Mouse (Mus musculus) 3T3-L1 (cell line): Measurements from ENCODE around the gene Kmt2d.
"Not testable (repeated sequence)": the region's sequence is repeated elsewhere in the genome, so short reads cannot be mapped to it uniquely, and the experiment has no call there.

ENCODE experiments used
- DNase-seq: peaks from one replicate; pipeline ENCODE4 v3.0.0-alpha.2; 2015; ENCODE audit warnings: low read depth, low spot score

Kmt2d gene

DNA sequence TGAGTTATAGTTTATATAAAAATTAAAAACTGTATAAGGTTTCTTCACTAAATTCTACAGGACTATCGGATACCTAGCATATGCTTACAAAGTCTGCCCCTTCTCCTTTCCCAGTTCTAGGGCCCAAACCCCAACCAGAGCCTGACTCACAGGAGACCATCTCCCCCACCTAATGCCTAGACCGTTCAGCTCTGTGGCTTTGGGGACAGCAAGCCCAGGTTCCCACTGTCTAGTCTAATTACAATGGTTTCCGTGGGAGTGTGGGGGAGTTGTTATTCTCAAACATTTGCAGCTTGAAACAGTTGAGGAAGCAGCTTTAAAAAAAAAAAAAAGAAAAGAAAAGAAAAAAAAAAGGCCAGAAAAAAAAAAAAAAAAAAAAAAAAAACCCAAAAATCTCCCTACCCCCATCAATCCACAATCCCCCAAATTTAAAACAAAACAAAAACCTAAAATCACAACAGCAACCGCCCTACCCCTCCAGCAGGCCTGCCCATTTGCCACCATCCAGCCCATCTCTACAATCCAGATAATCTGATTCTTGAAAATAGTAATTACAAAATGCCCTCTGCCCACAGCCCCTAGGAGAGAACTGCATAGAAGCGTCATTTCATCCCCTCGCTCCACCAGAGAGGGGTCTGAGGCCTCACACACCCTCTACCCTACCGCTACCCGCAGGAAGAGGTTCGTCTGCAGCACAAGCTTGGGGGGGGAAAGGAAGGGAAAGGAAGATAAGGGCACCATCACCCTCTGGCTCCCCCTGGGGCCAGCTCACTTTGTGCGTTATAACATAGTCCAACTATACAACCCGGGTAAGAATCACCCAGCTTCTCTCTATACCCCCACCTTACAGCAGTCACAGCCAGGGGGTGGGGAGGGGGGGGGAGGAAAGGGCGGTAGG, 38.6 kb downstream of the Kmt2d start:
- DNase-seq: peak; percentile 59

DNA sequence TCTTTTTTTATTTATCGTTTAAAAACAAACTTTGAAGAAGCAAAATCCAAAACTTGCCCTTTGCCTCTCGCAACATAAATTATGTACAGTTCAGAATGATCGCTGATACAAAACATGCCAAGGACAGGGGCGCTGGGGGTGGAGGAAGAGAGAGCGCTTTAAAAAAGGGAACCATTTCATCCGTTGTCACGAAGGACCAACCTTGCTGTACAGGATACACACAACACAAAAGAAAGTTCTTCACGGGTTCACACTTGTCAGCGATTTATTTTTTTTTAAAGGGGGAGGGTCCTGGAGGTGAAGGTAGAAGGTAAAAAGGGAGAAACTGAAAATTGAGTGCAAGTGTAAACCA, 39.3 kb downstream of the Kmt2d start:
- no peak for DNase-seq

DNA sequence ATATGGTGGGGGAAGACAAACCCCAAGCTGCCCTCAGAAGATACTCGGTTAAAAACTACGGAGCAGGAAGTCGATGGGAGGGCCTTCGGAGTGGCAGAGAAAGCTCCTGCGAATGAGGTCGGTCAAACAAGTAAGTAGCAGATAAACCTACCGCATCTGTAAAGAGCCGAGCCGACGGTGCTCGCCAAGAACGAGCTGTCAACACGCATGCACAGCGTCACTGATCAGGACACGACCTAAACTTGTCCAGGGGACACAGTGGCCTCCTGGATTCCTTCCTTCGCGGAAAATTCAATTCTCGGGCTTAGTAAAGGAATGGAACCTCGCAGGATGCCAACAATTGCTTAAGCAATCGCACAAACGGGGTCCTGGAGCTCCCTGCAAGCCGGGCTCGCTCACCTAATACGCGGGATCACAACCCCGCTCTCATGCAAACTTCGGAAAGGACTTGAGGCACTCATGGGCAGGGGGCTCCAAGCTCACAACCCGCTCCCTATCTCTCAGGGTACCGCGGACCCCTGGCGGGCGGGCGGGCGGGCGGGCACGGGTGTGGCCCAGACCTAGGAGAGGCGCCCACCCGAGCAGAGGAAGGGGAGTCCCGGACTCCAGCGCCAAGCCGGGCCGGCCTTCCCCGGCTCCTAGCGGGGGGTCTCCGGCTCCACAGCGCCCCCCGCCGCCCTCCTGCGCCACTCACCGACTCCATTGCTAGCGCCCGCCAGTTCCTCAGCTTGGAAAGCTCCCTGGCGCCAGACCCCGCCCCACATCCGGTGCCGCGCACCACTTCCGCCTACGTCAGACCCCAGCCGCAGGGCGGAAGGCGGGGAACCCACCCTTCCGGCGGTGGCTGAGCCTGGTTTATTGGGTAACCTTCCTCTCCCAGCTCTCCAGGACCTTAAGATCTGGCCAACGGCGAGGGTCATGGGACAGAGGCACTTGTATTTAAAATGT, 40.0 kb downstream of the Kmt2d start, which contains the start of gene Prkag1:
Gene Prkag1 (minus strand): TSS at position 786 of the 948 bp plus-strand sequence.
- peak; percentile 95 for DNase-seq

DNA sequence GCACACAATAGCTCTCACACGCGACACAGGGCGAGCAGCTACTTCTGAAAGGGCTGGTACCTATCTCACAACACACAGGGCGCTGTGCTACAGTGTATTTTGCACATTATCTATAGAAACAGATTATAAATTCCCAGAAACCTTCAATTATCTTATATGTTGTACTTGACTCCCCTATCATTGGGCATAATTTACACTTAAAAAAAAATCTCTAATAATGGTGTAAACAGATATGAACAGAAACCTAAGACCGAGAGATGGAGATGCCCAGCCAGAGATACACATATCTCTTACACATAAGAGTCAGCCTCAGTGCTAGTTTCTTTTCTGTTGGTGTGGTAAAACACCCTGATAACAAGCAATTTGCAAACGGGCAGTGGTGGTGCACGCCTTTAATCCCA, 43.4 kb downstream of the Kmt2d start:
- DNase-seq: no peak

DNA sequence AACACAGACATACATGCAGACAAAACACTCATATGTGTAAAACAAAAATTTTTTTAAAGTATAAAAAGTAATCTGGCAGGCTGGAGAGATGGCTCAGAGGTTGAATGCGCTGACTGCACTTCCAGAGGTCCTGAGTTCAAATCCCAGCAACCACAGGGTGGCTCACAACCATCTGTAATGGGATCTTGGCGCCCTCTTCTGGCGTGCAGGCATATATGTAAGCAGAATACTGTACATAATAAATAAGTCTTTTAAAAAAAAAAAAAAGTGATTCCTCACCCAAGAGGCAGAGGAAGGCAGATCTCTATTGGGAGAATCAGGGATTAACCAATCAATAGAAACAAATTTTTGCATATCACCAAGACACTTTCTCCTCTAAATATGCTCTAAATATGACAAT, 47.6 kb downstream of the Kmt2d start:
- peak; percentile 56 for DNase-seq

DNA sequence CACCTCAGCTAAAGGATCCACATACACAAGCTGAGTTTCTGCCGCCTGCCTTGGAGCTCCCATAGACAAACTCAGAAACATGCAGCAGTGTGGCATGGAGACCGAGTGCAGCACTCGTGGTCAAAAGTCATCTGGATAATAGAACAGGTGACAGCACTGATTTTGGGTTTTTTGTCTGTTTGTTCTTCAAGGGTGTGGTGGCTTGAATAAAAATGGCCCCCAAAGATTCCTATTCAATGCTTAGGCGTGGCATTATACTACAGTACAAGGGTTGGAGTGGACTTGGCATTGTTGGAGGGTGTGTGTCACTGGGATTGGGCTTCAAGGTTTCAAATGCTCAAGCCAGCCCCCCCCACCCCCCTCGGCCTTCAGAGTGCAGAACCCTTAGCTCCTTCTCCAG, 48.9 kb downstream of the Kmt2d start:
- DNase-seq: no peak

DNA sequence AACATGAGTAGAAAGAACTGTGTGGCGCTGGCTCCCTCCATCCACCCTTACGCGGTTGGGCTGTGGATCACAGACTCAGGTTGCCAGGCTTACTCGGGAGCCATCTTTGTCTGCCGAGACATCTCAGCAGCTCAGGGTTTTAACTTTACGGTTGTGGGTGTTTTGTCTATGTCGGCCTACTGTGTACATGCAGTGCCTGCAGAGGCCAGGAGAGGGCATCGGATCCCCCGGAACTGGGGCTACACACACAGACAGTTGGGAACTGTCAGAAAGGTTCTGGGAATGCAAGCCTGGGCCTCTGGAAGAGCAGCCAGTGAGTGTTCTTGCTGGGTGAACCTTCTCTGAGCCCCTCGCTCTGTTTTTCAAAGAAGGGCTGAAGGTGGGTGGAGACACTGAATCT, 49.6 kb downstream of the Kmt2d start:
- DNase-seq: peak; percentile 62

DNA sequence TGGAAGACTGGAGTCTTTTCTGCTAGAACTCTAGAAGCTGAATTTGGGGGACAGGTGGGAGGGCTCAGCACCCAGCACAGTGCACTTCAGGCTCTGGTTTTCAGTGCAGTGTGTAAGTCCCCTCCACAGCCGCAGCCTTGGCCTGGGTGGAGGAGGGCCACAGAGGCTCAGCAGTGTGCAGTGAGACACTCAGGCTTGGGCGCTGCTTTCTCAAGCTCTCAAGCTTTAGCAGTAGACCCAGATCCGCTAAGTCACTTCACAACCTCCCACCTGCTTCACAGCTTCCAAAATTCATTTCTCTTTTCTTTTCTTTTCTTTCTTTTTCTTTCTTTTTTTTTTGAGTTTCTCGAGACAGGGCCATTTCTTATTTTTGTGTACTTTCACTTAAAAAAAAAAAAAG, 50.1 kb downstream of the Kmt2d start:
- no peak for DNase-seq

DNA sequence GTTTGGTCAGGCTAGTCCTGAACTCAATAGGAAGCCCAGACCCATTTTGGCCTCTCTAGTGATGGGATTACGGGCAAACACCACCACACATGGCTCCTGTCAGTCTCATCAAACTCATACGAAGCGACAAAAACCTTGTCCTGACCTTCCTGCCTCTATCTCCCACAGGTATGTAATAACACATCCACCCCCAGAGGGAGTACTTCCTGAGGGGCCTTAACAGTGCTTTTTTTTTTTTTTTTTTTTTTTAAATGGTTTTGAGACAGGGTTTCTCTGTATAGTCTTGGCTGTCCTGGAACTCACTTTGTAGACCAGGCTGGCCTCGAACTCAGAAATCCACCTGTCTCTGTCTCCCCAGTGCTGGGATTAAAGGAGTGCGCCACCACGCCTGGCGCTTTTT, 52.8 kb downstream of the Kmt2d start:
- DNase-seq: no peak

DNA sequence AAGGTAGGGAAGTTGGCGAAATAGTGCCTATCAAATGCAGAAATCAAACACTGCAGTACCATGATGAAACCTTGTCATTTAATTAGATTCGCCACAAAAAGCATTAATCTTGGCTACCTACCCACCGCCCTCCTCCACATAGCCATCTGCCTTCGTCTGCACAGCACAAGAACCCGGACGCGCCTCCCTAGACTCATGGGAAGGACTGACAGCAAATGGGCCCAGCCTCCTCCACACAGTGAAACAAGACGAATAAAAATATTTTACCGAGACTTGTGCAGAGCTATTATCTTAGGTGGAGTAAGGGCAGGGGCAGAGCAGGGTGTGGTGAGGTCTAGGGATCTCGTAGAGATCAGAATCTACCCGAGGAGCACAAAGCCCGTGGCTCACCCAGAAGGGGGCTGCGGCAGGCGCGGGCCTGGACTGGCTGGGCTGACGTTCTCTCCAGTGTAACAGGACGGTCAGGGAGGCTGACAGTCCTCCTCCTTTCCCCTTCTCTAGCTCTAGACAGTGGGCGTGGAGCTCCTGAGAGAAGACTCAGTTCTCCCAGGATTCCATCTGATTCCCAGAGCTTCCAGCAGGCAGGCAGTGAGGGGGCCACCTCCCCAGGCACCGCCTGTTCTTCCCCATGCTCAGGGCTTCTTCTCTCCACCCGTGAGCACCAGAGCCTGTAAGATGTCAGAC, 58.1 kb downstream of the Kmt2d start:
- no peak for DNase-seq

DNA sequence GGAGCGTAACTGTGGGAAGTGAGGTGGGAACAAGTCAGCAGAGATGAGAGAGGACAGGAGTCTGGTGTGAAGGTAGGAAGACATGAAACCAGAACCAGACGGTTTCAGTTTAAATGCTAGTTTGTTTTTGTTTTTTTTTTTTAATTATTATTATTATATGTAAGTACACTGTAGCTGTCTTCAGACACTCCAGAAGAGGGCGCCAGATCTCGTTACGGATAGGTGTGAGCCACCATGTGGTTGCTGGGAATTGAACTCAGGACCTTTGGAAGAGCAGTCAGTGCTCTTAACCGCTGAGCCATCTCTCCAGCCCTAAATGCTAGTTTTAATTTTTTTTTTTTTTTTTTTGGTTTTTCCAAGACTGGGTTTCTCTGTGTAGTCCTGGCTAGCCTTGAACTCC, 60.8 kb downstream of the Kmt2d start:
- not testable (repeated sequence) for DNase-seq

DNA sequence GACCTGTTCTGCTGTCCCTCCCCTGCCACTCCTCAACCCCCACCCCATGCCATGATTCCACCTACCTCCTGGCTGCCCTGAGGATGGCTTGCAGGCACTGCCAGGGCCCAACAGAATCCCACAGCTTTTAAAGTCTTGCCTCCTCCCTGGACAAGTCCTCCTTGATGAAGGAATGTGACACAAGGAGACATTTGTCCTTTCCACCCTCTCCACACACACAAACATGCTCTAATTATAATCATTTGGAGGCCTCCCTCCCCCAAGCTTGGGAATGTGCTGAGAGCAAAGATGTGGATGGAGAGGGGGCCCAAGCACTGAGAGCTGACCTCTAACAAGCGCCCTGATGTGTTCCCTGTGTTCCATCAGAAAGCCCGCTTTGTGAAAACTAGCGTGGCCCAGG, 61.6 kb downstream of the Kmt2d start, which contains the start of gene Ddn:
Gene Ddn (minus strand): TSS at position 101 of the 400 bp plus-strand sequence.
- no peak for DNase-seq

DNA sequence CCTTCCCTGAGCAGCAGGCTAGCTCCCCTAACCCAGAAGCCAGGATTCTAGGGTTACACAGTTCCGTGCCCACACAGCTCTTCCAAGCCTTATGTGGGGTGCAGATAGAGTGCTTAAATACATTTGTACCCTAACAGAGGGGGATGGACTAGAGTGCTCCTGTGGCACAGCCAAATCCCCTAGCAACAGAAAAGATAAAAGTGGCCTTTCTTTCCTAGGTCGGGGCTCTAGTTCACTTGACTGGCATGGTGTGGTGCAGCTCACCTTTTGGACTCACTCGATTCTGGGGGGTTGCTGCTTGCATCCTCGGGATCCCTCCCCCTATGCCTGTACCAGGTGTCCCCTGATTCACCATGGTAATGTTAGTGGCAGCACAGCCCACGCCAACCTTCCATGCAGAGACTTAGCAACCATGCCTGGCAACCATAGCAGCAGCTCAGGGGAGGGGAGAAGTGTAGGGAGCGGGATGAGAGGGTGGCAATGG, 62.3 kb downstream of the Kmt2d start:
- no peak for DNase-seq

DNA sequence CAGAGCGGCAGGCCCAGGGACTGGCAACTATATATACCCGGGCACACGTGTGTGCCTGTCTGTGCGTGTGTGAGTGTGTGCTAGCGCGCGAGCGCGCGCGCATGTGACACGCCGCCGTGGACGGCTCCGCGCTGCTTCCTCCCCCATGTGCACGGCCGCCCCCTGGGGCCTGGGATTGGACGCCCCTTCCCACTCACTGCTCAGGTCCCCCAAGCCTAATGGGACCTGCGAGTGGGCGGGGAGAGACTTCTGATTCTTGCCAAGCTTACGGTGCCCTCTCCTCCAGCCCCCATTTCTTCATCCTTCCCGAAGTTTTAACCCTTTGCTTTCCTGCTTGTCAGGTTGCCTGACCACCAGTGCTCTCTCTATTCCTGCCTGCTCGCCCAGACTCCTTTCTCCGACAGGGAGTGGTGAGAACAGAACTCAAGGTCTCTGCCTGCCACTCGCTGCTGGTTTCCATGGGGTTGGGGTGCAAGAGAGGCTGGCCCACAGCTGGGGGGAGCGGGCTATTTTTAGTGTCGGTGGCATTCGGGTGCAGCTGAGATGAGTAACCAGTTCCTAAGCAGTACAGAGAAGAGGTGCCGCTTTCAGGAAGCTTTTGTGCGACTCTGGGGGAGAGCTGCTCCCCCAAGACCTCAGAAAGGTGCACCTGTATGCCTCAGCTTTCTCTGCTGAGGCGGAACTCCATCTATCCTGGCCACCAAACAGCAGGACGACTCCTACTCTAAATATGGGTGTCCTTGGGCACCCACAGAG, 62.9 kb downstream of the Kmt2d start:
- DNase-seq: no peak

DNA sequence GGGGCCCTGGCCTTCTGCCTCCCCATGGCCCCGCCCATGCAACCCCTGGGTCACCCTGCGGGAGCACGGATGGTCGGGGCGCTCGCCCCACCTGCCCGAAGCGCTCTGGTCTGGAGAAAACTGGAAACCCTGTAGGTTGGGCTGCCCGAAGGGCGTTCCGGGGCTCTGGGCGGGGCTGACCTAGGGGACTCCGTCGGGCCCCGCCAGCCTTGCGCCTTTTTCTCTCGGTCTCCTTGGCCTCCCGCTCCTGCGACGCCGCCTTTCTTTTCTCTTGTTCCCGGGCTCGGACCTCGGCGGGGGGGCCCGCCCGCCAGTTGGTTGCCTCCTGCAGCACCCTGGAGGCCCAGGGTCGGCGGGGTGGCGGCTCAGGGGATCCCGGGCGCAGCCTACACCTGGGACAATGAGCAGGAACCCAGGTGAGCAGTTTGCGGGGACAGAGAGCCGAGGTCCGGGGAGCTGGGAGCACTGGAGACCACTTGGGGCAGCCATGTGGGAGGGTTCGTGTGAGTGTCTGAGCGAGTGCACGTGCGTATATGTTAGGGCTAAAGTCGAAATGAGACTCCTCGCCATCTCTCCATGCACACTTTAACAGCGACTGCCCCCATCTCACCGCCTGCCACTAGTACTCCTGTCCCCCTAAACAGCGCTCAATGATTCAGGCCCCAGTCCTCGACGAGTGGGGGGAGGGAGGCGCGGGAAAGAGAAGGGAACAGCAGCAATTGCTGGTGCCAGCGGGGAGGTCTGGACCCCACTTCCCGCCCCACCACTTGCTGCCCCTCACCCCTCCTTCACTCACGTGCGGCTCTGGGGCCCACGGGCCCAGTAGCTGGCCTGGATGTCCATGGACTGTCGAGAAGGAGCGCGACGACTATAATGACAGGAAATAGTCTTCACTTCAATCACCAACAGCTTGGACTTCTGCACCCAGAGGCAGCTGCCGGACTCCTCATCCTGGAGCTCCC, 63.9 kb downstream of the Kmt2d start:
- DNase-seq: no peak

DNA sequence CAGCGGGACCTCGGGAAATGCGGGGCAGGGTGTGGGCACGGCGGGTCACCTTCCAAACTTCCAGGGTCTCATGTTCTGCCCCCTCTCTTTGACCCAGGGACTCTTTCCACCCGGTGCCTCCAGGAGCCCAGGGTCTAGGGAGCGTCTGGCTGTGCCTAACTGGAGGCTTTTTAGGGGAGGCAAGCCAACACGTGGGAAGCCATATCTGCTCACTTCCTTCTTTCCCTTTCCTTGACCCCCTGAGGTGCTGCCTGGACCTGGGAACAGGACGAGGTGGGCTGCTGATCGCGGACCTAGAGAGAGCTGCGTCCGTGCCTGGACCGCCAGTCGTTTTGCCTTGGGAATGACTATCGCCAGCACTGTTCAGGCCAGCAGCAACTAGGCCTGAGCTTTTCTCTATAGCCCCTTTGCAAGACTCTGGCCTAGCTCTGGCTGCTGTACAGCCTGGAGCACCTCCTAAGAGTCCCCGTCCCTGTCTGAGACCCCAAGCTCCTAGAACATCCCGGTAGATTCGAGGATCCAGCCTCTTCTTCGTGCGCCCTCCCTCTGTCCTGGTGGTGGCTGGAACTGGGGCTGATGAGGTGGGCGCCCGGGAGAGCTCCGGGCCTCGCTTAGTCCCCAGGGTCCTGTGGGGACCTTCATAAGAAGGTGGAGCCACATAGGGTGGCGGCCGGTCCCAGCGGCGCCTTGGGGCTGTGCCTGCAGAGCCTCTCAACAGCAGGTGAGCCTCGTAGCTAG, 64.8 kb downstream of the Kmt2d start:
- no peak for DNase-seq

DNA sequence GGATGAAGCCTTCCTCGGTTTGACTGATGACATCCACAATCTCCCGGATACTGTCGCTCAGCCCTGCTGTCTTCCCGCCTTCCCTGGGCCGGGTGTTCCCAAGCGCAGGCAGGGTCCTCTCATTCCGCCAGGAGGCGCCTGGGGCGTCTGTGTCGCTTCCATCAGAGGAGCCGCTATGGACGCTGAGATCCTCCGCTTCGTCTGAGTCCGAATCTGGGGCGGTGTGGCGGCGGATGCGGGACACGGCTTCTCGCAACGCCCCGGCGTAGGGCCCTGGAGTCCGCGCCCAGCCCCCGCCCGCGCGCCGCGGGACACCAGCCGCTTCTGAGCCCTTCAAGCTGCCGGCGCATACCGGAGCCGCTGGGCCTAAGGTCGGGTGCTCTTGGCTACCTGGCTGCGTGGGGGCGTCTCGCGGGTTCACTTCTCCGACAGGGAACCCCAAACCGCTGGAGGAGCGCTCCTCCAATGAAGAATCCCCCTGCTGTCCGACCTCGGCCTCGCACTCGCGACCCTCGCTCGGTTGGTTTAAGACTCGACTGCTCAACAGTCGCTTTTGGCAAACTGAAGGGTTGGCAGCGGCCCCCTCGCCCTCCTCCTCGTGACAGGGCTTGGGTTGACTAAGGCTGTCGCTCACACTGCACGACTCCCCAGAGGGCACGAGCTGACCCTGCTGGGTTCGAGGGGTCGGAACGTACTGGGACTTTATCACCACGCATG, 65.5 kb downstream of the Kmt2d start:
- DNase-seq: no peak

DNA sequence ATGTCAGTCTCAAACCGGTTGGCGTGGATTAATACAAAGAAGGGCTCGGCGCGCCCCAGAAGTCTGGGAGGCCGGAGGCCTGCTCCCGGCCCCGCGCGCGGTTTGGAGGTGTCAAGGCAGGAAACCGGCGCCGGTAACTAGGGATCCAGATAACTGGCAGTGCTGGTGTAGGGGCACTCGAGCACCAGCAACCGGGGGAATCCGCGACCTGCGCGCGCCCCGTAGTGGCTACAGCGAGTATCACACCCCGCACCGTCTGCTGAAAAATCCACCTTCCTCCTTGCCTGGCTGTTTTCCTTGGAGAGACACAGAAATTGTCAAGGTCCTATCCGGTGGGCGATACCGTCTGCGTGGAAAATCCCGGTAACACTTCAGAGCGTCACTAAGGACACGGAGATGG, 67.0 kb downstream of the Kmt2d start:
- DNase-seq: peak; percentile 85
